Mouse (Mus musculus) kidney, postnatal 14 days (tissue): ENCODE measurements at regions not wholly inside any gene's neighbourhood (a gene's known extent, or its start where the extent isn't known, plus 50 kb on each side); places are given as distances from the start of the nearest gene placed in this dataset.

Experiments
- DNase-seq: peaks from one replicate; pipeline ENCODE4 v3.0.0; 2022; ENCODE audit warnings: mixed read lengths

DNA sequence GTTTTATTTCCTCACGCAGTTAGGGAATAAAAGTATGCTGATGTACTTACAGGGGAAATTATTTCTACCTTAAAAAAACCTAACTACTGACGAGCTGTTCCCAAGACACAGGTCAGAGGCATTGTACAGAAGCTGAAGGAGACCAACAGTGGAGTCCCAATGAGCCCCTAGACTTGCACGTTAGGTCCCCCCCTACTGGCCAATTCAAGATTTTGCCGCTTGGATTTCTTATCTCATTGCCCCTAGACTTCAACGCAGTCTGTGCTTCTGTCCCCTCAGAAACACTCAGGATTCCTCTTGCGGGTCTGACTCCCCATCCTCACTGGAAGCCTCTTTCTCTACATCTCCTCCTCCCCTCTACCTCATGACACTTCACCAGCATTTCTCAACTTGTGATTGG is 125.3 kb downstream of the Gm12728 start:
- peak; percentile 47 for DNase-seq

DNA sequence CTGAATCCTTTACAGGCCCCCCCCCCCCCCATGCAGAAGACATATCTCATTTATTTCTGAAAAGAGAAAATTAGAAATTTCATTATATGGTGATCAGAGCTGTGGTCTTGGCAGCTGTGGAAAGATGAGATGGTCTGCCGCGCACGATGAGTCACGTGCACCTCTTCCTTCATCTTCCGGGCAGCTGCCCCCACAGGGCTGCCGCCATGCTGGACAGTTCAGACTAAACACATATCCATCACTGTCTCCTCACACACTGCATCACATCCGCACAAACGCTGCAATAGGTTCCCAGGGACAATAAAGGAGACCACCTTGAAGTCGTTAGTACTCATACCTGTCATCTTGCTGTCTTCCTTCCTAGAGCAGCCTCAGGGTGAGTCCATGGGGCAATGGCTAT is 126.6 kb downstream of the Gm12728 start:
- DNase-seq: no peak

DNA sequence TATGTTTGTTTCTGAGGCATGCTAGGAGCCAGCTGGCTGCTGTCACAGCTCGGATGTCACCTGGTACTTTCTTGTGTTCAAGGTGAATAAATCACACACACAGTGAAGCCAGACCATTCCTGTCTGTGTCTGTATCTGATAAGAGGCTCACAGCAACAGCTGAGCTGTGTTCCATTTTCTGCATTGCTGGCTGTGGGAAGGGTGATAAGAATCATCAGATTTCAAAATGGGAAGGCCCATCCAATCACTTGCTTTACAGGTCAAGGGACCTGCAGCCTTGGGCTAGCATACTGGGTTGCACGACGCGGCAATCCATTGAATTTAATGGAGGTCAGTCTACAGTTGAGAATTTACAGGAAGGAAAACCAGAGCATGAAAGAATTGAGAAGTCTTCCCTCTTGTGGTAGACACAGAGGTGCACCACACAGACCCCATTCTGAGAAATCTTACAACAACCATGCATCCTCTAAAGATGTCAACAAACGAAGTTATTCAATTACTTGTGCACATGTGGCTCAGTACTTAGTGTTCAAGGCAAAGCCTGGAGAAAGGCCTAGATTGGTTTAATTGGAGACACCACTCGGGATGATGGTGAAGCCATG is 135.2 kb downstream of the Gm12728 start:
- DNase-seq: no peak

DNA sequence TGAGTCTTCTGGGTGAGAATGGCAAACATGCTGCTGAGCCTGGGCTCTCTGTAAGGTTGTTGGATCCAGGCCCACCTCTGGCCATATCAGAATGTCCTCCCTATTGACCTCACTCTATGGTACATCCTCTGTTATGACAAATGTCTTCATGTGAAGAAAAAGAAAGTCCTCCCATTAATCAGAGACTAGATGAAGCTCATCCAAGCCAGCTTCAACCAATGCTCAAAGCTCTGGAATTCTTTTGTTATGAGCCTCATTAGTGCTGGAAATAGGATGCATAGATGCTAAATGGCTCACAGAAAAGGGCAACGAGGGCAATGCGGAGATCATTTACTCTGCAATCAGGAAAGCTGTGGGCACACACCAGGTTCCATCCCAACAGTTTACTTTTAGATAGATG is 135.8 kb downstream of the Gm12728 start:
- no peak for DNase-seq

DNA sequence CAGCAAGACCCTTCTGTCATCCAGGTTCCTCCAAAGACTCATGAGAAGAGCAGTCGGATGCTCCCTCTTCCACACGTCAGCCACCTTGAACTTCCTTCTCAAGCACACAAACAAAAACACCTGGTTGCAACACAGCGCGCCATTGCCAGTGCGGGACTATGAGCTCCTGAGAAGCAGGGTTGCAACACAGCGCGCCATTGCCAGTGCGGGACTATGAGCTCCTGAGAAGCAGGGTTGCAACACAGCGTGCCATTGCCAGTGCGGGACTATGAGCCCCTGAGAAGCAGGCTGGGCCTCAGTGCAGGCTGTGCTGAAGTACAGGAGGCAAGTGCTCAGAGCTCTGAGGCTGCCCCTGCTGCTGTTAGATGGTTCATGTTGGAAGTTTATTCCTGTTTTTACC is 140.0 kb downstream of the Gm12728 start:
- DNase-seq: no peak

DNA sequence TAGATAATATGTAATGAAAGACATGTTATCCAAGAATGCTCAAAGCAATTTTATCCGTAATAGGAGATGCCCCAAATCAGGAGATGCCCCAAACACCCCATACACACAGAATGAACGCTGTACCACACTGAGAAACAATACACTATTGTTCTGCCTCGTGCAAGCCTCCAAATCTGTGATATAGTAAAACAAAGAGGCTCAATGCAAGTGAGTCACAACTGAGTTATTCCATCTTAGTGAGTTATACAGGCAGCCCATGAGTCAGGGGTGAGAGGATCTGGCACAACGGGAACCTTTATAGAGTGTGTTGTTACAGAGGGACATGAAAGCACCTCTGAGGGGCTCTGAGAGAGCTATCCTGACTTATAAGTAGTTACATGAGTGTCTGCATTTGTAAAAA is 145.3 kb downstream of the Gm12728 start:
- no peak for DNase-seq

DNA sequence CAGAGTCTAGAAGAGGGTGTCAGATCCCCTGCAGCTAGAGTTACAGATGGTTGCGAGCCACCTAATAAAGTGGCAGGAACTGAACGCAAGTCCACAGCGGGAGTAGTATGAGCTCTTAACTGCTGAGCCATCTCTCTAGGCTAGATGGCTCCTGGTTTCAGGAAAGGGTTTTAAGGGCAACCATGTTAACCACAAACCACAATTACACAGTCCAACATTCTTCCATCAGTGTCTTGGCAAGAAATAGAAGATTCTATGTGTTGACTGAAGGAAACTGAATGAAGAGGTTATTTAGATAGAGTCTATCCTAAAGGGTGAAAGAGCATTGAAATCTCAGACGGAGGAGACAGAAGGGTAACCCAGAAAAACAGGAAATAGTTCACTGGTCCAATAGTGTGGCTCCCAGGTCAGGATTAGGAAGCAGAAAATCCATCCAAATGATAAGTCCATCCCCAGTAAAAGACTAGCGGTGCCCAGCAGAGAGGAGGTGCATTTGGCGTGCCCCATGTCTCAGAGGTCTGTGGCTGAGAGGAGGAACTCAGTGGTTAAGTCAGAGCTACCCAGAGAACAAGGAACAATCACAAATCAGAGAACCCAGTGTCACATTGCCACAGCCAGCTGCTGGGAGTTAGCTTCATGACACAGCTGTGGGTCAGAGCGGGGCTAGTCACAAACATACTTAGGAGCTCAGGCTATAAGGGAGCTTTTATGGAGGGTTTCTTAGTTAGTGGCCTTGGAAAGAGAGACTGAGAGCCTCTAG is 147.3 kb downstream of the Gm12728 start:
- DNase-seq: no peak

DNA sequence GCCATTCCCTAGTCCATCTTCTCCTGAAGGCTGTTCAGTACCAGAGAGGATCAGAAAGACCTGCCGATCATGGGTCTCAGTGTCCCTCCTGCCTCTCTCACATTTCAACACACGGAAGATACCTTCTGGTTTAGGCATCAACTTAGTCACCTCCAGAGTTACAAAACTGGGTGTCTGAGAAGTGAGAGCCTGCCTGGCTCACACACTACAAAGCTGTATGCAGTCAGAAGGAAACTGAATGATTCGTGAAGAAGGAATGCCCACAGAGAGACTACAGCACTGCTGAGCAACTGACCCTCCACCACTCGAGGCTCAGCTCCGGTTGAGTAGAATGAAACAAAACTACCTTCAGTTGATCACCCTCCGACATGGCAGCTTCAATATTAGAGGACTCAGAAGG is 147.9 kb downstream of the Gm12728 start:
- DNase-seq: no peak

DNA sequence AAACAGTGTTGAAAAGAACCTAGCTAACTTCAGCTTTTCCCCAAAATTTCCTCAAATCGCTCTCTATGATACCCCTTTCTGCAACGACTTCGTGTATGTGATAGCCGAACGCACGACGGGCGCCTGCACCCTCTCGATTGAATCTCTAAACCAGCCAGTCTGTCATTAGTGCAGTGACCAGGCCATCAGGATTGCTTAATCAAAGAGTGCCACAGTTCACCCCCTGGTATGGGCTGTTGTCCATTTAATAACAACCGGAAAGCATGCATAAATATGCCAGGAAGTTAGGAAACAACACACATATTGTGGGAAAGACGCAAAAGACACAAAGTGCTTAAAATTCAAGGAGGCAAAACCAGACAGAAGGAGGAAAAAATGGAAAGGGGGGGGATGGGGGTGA is 149.2 kb downstream of the Gm12728 start:
- no peak for DNase-seq

DNA sequence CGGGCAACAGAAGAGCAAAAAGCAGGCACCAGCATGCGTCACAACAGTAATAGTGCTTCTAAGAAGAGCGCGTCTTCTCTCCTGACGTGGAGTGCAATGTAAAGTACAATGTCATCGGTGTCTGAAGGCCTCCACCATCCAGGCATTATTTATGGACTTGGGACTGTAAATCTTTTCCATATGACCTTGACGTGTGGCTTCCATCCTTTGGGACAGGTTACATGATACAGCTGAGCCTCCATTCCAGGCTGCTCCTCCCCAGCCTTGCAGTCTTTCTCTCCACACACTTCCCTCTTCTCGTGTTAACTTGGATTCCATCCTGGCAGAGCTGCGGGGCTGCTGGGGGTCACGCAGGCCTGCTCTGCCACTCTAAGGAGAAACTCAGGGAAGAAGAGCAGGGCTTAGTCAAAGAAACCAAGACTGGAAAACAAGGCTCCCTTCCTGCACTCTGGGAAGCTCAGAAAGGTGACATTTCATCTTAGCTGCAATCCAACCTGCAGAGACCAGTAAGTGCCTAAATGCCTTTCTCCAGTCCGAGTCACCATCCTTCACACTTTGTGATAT is 150.0 kb downstream of the Gm12728 start:
- DNase-seq: no peak

DNA sequence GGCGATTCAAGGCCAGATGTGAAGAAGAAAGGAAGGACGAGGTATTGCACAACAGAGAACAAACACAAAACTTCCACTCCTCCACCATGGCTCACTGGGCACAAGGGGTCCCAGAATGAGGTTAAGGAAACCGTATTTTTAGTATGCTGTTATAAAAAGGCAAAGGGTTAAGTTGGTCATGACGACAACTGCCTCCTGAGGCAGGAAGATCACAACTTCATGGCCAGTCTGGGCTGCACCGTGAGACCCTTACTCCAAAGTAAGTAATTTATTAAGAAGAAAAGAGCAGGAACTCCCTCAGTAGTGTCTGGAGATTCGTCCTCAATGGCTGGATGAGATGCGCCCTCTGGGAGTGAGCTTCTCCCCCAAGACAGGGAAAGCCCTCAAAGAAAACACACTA is 151.2 kb downstream of the Gm12728 start:
- DNase-seq: no peak

DNA sequence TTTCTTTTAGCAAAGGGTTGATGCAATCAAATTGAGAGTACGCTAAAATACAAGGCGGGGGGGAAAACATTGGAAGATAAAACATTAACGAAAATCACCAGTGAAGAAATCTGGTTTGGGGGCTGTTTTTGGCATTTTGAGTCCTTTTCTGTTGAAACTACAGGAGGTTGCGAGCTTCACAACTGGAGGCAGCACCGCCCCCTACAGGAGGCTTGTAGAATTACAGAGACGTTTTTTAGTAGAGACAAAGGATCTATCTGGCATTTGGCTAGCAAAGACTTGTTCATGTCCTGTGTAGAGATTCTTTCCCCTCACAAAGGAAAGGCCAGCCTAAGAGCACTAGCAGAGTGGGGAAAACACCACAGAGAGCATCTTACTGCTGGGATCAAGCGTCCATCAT is 152.1 kb downstream of the Gm12728 start:
- peak; percentile 39 for DNase-seq

DNA sequence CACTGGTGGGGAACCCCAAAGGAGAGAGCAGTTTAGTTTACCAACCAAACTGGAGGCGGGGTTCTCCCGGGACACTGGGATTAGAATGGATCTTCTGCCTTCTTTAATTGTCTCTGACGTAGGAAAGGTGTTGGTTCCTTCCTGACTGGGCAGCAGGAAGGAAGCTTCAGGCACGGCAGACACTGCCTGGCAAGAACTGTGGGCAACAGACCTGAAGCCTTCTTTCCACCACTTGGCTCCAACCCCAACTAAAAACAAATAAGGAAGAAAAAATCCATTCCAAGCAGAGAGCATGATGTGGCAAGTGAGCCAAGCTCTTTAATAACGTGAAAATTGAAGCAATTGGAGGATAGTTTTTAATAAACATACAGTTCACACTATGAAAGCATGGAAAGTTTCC is 155.3 kb downstream of the Gm12728 start:
- peak; percentile 38 for DNase-seq

DNA sequence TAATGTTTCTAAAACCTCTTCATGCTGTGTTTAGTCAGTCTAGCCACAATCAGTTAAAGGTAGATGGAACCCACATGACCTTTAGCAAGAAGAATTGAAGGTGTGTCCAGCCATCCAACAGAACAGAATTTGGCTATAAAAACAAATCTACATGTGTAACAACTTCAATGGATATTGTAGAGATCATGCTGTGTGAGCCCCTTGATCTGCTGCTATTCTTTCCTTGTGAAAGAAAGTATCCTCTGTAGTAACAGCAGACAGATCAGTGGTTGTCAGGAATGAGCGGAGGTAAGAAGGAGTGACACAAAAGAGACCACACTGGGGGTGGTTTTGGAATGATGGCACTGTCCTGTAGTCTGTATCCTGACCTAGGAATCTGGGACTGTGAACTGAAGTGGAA is 156.3 kb downstream of the Gm12728 start:
- no peak for DNase-seq

DNA sequence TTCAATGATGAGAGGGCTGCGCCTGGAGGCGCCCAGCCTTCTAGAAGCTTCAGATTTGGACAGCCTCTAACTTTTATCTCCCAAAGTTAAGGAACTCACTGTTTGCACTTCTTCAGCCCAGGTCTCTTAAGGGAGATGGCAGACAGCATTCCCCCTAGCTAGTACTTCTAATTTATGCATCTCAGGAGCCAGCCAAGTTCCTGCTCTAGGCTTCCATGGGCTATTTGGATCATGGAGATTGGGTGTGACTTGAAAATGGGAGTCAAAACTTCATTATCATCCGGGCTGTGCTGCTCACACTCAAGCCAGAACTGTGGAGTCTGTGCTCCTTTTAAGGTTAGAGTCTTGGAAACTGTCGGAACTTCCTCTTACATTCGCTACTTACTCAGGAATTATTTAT is 158.7 kb downstream of the Gm12728 start:
- no peak for DNase-seq

DNA sequence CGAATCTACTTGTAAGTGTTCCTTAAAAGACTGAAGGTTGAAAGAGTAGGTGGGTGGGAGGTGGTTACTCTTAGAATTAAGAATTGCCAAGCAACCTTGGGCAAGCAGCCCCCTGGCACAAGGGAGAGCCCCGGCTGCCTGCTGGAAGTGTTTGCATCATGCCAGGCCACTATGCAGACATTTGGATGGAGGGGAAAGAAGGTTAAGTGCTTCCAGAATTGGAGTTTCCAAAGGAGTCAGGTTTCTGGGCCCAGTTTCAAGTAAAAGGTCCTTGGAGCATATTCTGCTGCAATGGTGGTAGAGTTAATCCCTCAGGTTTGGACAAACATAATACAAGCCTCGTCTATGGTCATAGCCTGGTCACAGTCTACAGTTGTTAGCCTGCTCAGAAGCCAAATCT is 162.7 kb downstream of the Gm12728 start:
- DNase-seq: no peak

DNA sequence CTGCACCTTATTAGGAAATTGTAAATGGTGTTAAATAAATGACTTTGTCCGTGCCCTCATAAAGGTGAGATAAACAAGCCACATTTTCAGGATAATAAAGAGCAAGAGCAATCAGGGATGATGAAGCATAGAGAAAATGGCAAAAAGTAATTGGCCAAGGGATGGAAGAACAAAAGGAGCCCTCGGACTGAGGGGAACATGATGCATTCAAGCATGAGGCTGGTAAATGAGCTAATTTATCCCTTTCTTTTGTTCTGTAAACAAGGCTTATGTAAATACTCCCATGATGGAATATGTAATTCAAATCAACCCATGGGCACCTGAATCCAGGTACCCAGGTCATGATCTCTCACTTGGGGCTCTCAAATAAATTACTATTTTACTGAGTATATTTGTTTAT is 166.8 kb downstream of the Gm12728 start:
- no peak for DNase-seq

DNA sequence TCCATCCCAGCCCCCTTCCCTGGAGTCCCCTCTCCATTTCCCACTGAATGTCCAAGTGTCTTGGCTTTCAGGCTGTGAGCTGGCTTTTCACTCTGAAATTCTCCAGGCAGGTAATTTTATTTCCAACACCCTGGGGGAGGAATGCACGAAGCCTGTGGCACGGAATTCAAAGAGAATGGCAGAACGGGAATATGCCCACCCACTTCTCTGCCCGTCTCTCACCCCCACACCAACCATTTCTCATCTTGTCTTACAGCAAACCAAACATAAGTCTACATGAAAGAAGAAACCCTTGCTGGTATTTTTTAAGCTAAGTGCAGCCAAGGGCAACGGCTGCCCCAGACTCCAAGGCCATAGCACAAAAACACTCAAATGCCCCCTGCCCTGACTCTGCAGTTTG is 168.7 kb downstream of the Gm12728 start:
- no peak for DNase-seq

DNA sequence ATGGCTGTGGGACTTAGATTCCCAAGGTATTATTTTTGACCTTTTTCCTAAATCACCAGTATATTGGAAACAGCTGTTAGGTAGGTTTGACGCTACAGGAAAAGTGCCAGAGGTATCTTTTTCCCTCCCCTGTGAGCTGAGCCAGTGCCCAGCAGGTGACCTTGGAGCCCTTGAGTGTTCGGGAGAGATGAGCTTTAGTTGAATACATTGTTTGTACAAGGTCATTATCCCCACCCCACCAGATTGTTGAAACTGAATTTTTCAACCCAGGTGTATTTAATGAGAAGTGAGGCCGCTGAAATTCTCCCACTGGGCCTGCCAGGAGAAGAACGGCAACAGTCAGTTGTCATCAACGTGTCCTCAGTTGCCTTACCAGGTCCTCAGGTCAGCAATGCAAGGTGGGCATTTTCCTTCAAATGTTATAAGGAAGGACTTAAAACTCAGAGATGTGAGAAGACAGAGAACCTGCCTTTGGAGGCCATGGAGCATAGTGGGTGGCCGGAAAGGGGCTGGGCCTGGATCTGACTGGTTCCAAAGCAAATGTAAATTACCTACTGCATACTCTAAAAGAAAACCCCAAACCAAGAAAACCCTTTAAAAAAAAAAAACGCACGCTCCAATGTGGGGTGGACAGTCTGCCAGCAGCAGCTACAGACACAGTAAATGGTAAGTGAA is 172.2 kb downstream of the Gm12728 start:
- DNase-seq: no peak

DNA sequence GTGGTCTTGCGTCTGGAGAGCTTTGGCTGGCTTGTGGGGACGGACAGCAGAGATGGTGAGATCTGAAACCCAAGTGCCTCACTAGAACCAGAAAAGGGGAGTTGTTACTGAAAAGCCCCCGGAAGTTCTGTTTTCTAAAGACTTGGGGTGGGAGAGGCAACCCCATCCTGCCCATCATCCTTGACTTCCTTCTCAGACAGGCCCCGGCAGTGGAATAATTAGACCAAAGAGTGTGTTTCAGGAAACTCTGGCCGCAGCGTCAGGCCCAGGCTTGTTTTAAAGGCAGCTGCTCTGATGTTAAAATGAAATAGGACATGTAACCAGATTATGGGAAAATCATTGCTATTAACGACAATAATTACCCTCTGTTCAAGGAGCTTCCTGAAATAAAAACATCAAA is 172.9 kb downstream of the Gm12728 start:
- no peak for DNase-seq

DNA sequence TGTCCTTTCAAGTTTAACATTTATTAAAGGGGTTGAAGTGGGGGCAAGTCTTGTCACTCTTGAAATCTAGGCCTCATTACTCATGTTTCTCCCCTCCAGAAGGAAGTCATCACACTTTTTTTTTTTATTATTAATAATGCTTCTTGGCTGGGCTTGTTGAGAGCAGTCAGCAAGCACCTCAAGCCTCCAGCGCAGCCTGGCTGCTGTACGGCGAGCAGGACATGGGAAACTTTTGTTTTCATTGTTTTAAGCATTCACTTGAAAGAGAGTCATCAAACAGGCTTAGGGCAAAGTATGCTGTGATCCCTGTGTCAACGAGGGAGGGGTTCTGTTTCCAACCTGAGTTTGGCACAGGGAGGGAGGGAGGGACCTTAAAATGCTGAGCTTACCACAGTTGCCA is 178.7 kb downstream of the Gm12728 start:
- DNase-seq: no peak

DNA sequence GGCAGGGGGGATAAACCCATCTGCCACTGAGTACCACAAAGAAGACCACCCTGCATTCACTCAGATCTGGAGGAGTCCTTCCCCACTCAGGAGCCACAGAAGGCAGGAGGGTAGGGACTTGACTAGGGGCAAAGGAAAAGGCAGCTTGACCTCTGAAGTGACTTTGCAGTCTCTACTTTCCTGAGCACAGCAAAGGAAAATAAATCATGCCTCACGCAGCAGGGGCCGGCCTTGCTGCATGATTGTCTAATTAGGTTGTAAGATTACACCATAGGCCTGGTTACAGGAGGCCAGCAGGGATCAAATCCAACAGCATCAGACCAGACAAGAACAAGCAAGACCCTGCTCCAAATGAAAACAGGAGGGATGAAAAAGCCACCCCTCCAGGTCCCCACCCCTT is 180.0 kb downstream of the Gm12728 start:
- DNase-seq: peak; percentile 16

DNA sequence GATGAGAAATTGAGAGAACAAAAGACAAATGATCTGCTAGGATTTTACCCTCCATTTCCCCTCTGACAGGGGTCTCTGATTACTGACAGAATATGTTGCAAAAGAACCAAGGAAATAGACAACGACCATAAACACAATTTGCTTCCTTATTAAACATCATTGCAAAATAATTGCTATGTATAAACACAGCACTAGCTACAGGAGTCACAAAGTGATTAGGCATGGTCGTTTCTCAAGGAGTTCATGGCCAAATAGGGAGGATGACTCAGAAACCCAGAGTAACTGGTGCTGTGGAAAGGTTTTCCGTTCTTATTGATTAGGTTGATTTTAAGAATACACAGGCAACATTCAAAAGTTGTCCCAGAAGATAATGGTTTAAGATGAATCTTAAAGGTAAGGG is 180.4 kb downstream of the Gm12728 start:
- DNase-seq: no peak

DNA sequence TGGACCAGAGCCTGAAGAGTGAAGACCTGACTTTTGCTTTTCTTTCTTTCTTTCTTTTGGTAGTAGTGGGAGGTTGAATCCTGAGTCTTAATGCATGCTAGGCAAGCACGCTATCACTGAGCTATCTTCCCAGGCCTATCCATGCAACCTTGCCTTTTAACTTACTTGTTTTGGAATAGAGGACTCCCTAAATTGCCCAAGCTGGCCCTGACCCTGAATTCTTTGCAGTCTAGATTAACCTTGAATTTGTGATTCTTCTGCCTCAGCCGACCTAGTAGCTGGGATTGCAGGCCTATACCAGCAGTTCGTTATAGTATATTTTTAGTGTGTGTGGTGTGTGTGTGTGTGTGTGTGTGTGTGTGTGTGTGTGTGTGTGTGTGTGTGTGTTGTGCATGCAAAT is 183.1 kb downstream of the Gm12728 start:
- no peak for DNase-seq
